Mouse (Mus musculus) MEL (cell line): ENCODE measurements around the gene Olfr718-ps1. TPM values are rescaled to one million over a fixed set of nuclear protein-coding genes. Genes with fewer than 3 reads are reported as not detected.
"Not testable (repeated sequence)": the region's sequence is repeated elsewhere in the genome, so short reads cannot be mapped to it uniquely, and the experiment has no call there.

Source experiments
- DNase-seq: peaks from one replicate; pipeline ENCODE4 v3.0.0; 2011; ENCODE audit warnings: low read depth, low spot score
- H3K27ac ChIP-seq: 2 replicates; pipeline ENCODE4 v1.5.1; 2012; ENCODE audit warnings: low read depth, mild to moderate bottlenecking, control low read depth, low read length, moderate library complexity; ENCODE audit not compliant: control insufficient read depth
- H3K27me3 ChIP-seq, 2 experiments: fragments of 150-350 bp in 1 of 2; sonication (generic) in 1 of 2; 2 replicates each; pipeline ENCODE4 v1.6.1; 2012; ENCODE audit warnings: low read length in 2 of 2, mild to moderate bottlenecking in 2 of 2, improper control_type of control experiment in 1 of 2, moderate library complexity in 1 of 2; ENCODE audit not compliant: insufficient read depth in 2 of 2, control insufficient read depth in 1 of 2
- H3K36me3 ChIP-seq, 2 experiments: 2 replicates each; pipeline ENCODE4 v1.6.1; 2012 to 2014; ENCODE audit warnings: low read length in 2 of 2, improper control_type of control experiment in 1 of 2, inconsistent platforms in 1 of 2, mild to moderate bottlenecking in 1 of 2; ENCODE audit not compliant: insufficient read depth in 2 of 2, control insufficient read depth in 1 of 2
- H3K4me1 ChIP-seq, 2 experiments: fragments of 150-350 bp in 1 of 2; sonication (generic) in 1 of 2; 2 replicates each; pipeline ENCODE4 v1.6.1; 2012; ENCODE audit warnings: low read length in 2 of 2, improper control_type of control experiment in 1 of 2, mild to moderate bottlenecking in 1 of 2; ENCODE audit not compliant: insufficient read depth in 2 of 2, control insufficient read depth in 1 of 2
- H3K4me3 ChIP-seq, 2 experiments: fragments of 150-350 bp in 1 of 2; sonication (generic) in 1 of 2; 2 replicates each; pipeline ENCODE4 v1.5.1; 2012; ENCODE audit warnings: low read depth in 2 of 2, low read length in 2 of 2, mild to moderate bottlenecking in 2 of 2, moderate library complexity in 2 of 2, control low read depth in 1 of 2, improper control_type of control experiment in 1 of 2; ENCODE audit not compliant: control insufficient read depth in 1 of 2, insufficient read depth in 1 of 2
- H3K79me2 ChIP-seq: 2 replicates; pipeline ENCODE4 v1.6.1; 2012; ENCODE audit warnings: mild to moderate bottlenecking, low read length, moderate library complexity; ENCODE audit not compliant: control insufficient read depth, poor library complexity, insufficient read depth
- H3K9ac ChIP-seq: 2 replicates; pipeline ENCODE4 v1.6.1; 2012; ENCODE audit warnings: low read depth, mild to moderate bottlenecking, control low read depth, low read length, moderate library complexity; ENCODE audit not compliant: control insufficient read depth, poor library complexity, severe bottlenecking
- H3K9me3 ChIP-seq: fragments of 150-350 bp; sonication (generic); replicated peaks from 2 replicates; pipeline ENCODE4 v1.6.1; 2012; ENCODE audit warnings: mild to moderate bottlenecking, low read length, improper control_type of control experiment, moderate library complexity; ENCODE audit not compliant: insufficient read depth
- BHLHE40 ChIP-seq: IDR thresholded peaks from 2 replicates; pipeline ENCODE4 v1.6.1; 2012; ENCODE audit warnings: low read depth, mild to moderate bottlenecking, inconsistent platforms, low read length, improper control_type of control experiment, borderline replicate concordance
- CHD1 ChIP-seq: IDR thresholded peaks from 2 replicates; pipeline ENCODE4 v1.6.1; 2012; ENCODE audit warnings: low read depth, mild to moderate bottlenecking, inconsistent platforms, low read length, improper control_type of control experiment
- ELF1 ChIP-seq: IDR thresholded peaks from 2 replicates; pipeline ENCODE4 v1.6.1; 2014; ENCODE audit warnings: low read depth, mild to moderate bottlenecking, inconsistent platforms, low read length, improper control_type of control experiment, moderate library complexity
- EP300 ChIP-seq, 2 experiments: IDR thresholded peaks; 2 replicates each; pipeline ENCODE4 v1.6.1; 2011; ENCODE audit warnings: improper control_type of control experiment in 2 of 2, low read length in 2 of 2, low read depth in 1 of 2, mild to moderate bottlenecking in 1 of 2
- GABPA ChIP-seq: IDR thresholded peaks from 2 replicates; pipeline ENCODE4 v1.6.1; 2012; ENCODE audit warnings: low read depth, mild to moderate bottlenecking, inconsistent platforms, low read length, improper control_type of control experiment, moderate library complexity
- GATA1 ChIP-seq: IDR thresholded peaks from 2 replicates; pipeline ENCODE4 v1.6.1; 2011; ENCODE audit warnings: low read depth, low read length, improper control_type of control experiment
- HCFC1 ChIP-seq: IDR thresholded peaks from 2 replicates; pipeline ENCODE4 v1.6.1; 2012; ENCODE audit warnings: low read depth, mild to moderate bottlenecking, inconsistent platforms, low read length, improper control_type of control experiment, moderate library complexity
- JUND ChIP-seq: IDR thresholded peaks from 2 replicates; pipeline ENCODE4 v1.6.1; 2011; ENCODE audit warnings: low read depth, mild to moderate bottlenecking, improper control_type of control experiment, low read length
- MEF2A ChIP-seq: IDR thresholded peaks from 2 replicates; pipeline ENCODE4 v1.6.1; 2014; ENCODE audit warnings: low read depth, mild to moderate bottlenecking, inconsistent platforms, low read length, improper control_type of control experiment; ENCODE audit not compliant: poor library complexity, insufficient replicate concordance, severe bottlenecking; ENCODE audit errors: extremely low read depth
- MXI1 ChIP-seq: IDR thresholded peaks from 2 replicates; pipeline ENCODE4 v1.6.1; 2011; ENCODE audit warnings: mild to moderate bottlenecking, low read depth, low read length, improper control_type of control experiment
- MYB ChIP-seq: IDR thresholded peaks from 2 replicates; pipeline ENCODE4 v1.6.1; 2011; ENCODE audit warnings: mild to moderate bottlenecking, low read depth, low read length, improper control_type of control experiment
- NELFE ChIP-seq: IDR thresholded peaks from 2 replicates; pipeline ENCODE4 v1.6.1; 2011; ENCODE audit warnings: low read depth, low read length, improper control_type of control experiment
- NRF1 ChIP-seq: IDR thresholded peaks from 2 replicates; pipeline ENCODE4 v1.6.1; 2014; ENCODE audit warnings: low read depth, mild to moderate bottlenecking, inconsistent platforms, low read length, improper control_type of control experiment, moderate library complexity; ENCODE audit not compliant: poor library complexity, insufficient read depth, severe bottlenecking
- POLR2A ChIP-seq, 2 experiments: IDR thresholded peaks; 2 replicates each; pipeline ENCODE4 v1.6.1; 2011 to 2012; ENCODE audit warnings: low read length in 2 of 2, mild to moderate bottlenecking in 2 of 2, control low read depth in 1 of 2, improper control_type of control experiment in 1 of 2, low read depth in 1 of 2, moderate library complexity in 1 of 2; ENCODE audit not compliant: control insufficient read depth in 1 of 2, insufficient read depth in 1 of 2, poor library complexity in 1 of 2
- POLR2AphosphoS2 ChIP-seq: IDR thresholded peaks from 2 replicates; pipeline ENCODE4 v1.6.1; 2011; ENCODE audit warnings: low read length, improper control_type of control experiment
- POLR2AphosphoS5 ChIP-seq: IDR thresholded peaks from 2 replicates; pipeline ENCODE4 v1.6.1; 2012; ENCODE audit warnings: low read depth, borderline replicate concordance, mild to moderate bottlenecking, inconsistent platforms, low read length, moderate library complexity, mixed read lengths
- RCOR1 ChIP-seq: IDR thresholded peaks from 2 replicates; pipeline ENCODE4 v1.6.1; 2012; ENCODE audit warnings: low read depth, mild to moderate bottlenecking, inconsistent platforms, low read length, improper control_type of control experiment
- TBP ChIP-seq: IDR thresholded peaks from 2 replicates; pipeline ENCODE4 v1.8.0; 2011; ENCODE audit warnings: low read depth, low read length, improper control_type of control experiment
- ZMIZ1 ChIP-seq: IDR thresholded peaks from 2 replicates; pipeline ENCODE4 v1.6.1; 2012; ENCODE audit warnings: low read depth, mild to moderate bottlenecking, inconsistent platforms, low read length, improper control_type of control experiment, moderate library complexity
- ZNF384 ChIP-seq: IDR thresholded peaks from 2 replicates; pipeline ENCODE4 v1.6.1; 2012; ENCODE audit warnings: low read depth, mild to moderate bottlenecking, inconsistent platforms, low read length, improper control_type of control experiment
- polyA plus RNA-seq, 2 experiments: library from polyadenylated mRNA; stranded (reverse) in 1 of 2; unstranded in 1 of 2; fragments of >175 nt in 1 of 2; fragments of >200 nt in 1 of 2; gene quantifications; 2 replicates each; pipeline versions ENCODE4 v1.2.1 to v1.2.4; 2012; ENCODE audit warnings: low replicate concordance in 2 of 2, low read depth in 1 of 2; ENCODE audit not compliant: insufficient read length in 2 of 2, insufficient read depth in 1 of 2, missing spikeins in 1 of 2
- total RNA-seq: library from RNA; depleted of rRNA; stranded (reverse); fragments of 300-350 nt; gene quantifications from 2 replicates; pipeline ENCODE4 v1.2.3, GENCODE M21; 2012

Olfr718-ps1 gene
- total and polyA plus RNA-seq, 3 experiments, result 0.01 TPM; not detected in 2

DNA sequence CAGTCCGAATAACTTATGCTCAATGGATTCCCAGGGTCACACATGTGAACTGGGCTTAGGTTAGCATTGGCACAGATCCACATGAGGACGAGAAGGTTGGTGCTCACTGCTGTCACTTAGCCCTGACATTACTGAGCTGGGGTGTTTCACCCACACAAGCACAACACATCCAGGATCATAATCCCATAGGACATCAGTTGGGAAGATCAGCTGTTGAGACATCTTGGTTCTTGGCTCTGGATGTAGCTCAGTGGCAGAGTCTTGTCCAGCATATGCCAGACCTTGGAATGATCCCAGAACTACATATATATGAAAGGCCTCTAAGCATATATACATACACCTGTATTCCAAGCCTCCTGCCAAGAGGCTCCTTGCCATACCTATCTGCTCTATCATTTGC, 47.8 kb upstream of the Olfr718-ps1 start:
- H3K4me1 ChIP-seq, result no peaks in the 10 kb centered on the region
- no peaks in the 10 kb centered on the region for H3K36me3 ChIP-seq
- TF ChIP-seq POLR2A (IDR thresholded peaks at IDR 0.05; ENCODE audit: control insufficient read depth in 1 of 2, insufficient read depth in 1 of 2, low read depth in 1 of 2, low read length in 2 of 2, poor library complexity in 1 of 2) (no peak), POLR2AphosphoS5 (no peak), RCOR1 (no peak), CHD1 (no peak), MEF2A (no peak), NRF1 (no peak), BHLHE40 (no peak), TBP (no peak), ZNF384 (no peak)
- DNase-seq, result no peak
- no peak overlapping the region for H3K4me3 ChIP-seq
- H3K9ac ChIP-seq, result no peak overlapping the region
- no peaks in the 10 kb centered on the region for H3K9me3 ChIP-seq
- H3K27me3 ChIP-seq, result peaks cover 0 to 5% of the 10 kb centered on the region in 2 experiments; a peak in 1 of 4 replicates
- H3K79me2 ChIP-seq, result no peaks in the 10 kb centered on the region
- H3K27ac ChIP-seq, result no peak overlapping the region

DNA sequence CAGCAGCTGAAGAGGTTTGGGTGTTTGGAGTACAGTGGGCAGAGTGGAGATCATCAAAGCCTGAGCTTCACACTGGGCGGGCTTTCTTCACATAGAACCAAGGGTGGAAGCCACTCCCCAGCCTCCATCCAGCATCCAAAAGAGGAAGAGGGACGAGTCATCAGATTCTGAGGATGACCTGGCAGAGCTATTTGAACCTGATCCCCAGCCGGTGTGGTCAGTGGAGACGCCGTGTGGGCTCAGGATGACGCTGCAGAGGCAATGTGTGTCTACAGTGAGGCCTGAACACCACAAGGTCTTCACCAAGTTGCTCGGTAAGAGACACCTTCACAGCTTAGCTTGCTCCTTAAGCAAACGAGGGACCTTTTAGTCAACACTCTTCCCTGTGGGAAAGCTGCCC, 47.4 kb upstream of the Olfr718-ps1 start:
- not testable (repeated sequence) for H3K4me1 ChIP-seq, H3K9ac ChIP-seq, H3K9me3 ChIP-seq, H3K27ac ChIP-seq, H3K4me3 ChIP-seq, DNase-seq, H3K27me3 ChIP-seq, H3K79me2 ChIP-seq, H3K36me3 ChIP-seq

DNA sequence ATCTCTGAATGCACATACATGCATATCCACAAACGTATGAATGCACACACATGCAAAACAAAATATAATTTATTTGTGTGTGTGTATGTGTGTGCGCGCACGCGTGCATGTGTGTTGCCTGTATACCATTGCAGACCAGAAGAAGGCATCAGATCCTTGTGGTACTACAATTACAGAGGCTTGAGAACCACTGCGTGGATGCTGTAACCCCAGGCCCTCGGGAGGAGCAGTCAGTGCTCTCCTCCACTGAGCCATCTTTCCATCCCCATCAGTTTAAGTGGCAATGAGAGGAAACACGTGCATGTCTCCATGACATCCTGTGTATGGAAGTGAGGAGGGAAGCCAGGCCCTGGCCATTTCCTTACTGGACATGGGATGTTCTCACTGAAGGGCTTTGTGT, 45.4 kb upstream of the Olfr718-ps1 start:
- H3K27me3 ChIP-seq, result peaks cover 0 to 5% of the 10 kb centered on the region in 2 experiments; a peak in 1 of 4 replicates
- H3K9ac ChIP-seq, result no peak overlapping the region
- H3K9me3 ChIP-seq, result no peaks in the 10 kb centered on the region
- no peaks in the 10 kb centered on the region for H3K79me2 ChIP-seq
- no peak for TF ChIP-seq MYB
- no peak for TF ChIP-seq JUND
- TF ChIP-seq ELF1, result no peak
- TF ChIP-seq POLR2AphosphoS2, result no peak
- no peak for TF ChIP-seq GATA1
- TF ChIP-seq NELFE, result no peak
- no peak for TF ChIP-seq HCFC1
- no peak for TF ChIP-seq MEF2A
- no peak for TF ChIP-seq EP300 (IDR thresholded peaks at IDR 0.05; ENCODE audit: low read depth in 1 of 2, low read length in 2 of 2)
- TF ChIP-seq MXI1, result no peak
- no peak for TF ChIP-seq ZMIZ1
- no peak for TF ChIP-seq CHD1
- no peak for TF ChIP-seq GABPA
- TF ChIP-seq POLR2AphosphoS5, result no peak
- no peak for TF ChIP-seq BHLHE40
- H3K4me3 ChIP-seq, result no peak overlapping the region
- H3K27ac ChIP-seq, result no peak overlapping the region
- DNase-seq, result no peak
- H3K36me3 ChIP-seq, result no peaks in the 10 kb centered on the region
- H3K4me1 ChIP-seq, result no peaks in the 10 kb centered on the region

DNA sequence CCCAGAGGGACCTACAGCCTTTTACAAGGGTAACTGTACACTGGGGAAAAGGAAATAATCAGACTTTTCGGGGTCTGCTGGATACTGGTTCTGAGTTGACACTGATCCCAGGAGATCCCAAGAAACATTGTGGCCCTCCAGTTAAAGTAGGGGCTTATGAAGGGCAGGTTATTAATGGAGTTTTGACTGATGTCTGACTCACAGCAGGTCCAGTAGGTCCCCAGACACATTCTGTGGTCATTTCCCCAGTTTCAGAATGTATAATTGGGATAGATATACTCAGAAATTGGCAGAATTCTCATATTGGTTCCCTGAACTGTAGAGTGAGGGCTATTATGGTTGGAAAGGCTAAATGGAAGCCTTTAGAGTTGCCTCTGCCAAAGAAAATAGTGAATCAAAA, 40.6 kb upstream of the Olfr718-ps1 start:
- H3K9me3 ChIP-seq, H3K27me3 ChIP-seq, H3K36me3 ChIP-seq, H3K4me3 ChIP-seq, H3K4me1 ChIP-seq, H3K27ac ChIP-seq, H3K9ac ChIP-seq, H3K79me2 ChIP-seq, DNase-seq: not testable (repeated sequence)
